Mouse (Mus musculus) frontal cortex, postnatal 10 days (tissue): Measurements from ENCODE around the gene Por.
A peak's percentile ranks its signal among the peaks of the same experiment; 100 is the strongest.

Source experiments
- DNase-seq, 2 experiments: peaks; one replicate each; pipeline ENCODE4 v3.0.0; 2022; ENCODE audit warnings: low spot score in 2 of 2, mixed read lengths in 1 of 2

The Por gene

GRCm38 (mm10) chr5:135726641-135727346 is 57.0 kb downstream of the Por start:
- DNase-seq, result no peak

GRCm38 (mm10) chr5:135727871-135728270 is 58.0 kb downstream of the Por start:
- no peak for DNase-seq

GRCm38 (mm10) chr5:135728361-135728760 is 58.5 kb downstream of the Por start:
- DNase-seq, result no peak

GRCm38 (mm10) chr5:135729351-135729750 is 59.5 kb downstream of the Por start:
- DNase-seq, result no peak

DNA sequence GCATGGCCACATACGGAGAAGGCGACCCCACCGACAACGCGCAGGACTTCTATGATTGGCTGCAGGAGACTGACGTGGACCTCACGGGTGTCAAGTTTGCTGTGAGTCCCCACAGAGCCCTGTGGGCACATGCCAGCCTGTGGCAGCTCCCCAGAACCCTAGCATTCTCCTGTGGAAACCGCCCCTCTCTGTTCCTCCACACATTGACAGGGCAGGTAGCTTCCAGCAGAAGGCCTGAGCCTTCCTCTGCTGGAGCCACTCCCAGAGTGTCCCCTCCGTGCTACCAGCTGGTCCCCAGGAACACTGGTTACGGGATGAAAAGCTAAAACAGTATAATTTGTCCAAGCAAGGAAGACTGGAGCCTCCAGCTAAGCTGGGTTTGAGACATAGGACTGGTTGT is 60.4 kb downstream of the Por start:
- DNase-seq, result no peak

DNA sequence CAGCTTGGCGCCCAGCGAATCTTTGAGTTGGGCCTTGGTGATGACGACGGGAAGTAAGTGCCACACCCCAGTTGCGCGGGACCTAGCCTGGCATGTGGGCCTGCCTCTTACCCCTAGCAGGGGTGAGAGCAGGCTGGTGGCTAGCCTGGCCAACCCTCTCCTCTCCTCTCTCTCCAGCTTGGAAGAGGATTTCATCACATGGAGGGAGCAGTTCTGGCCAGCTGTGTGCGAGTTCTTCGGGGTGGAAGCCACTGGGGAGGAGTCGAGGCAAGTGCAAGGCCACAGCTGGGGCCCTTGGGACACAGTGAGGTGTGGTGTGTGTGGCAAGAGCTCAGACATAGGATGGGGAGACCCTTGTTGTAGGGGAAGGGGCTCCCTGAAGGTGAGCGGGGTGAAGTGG is 61.1 kb downstream of the Por start:
- DNase-seq, result no peak

DNA sequence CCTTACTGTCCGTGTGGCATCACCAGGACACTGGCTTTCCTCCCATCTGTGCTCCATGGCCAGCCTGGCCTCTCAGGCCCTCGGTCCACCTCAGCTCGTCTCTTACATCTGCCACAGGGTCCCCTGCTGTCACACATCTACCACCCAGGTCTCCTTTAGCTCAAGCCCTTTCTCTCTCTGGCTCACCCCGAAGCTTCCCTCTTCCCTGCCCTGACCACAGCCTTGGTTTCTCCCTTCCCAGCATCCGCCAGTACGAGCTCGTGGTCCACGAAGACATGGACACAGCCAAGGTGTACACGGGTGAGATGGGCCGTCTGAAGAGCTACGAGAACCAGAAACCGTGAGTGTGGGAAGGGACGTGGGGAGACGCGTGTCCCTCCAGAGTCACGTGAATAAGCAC is 61.5 kb downstream of the Por start:
- no peak for DNase-seq

DNA sequence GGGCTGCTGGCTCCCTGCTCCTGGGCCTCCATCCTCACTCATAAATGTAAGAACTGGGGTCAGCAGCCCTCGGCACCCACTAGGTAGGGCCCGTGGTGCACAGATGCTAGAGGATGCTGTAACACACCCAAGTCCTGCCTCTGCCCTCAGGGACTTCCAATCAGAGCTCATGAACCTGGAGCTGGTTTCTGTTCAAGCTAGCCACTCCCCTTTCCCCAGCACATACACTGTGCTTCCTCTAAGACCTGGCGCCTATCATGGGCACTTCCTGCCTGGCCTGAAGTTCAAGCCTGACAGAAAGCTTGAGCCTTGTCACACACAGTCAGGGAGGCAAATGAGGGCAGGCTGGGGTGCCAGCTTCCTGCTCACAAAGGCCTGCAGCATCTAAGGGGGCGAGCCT is 63.2 kb downstream of the Por start:
- DNase-seq, result no peak

GRCm38 (mm10) chr5:135734057-135734680 is 64.3 kb downstream of the Por start:
- DNase-seq, result no peak

- DNase-seq, result no peak
Measured at GRCm38 (mm10) chr5:135735741-135736140, 65.9 kb downstream of the Por start.

DNA sequence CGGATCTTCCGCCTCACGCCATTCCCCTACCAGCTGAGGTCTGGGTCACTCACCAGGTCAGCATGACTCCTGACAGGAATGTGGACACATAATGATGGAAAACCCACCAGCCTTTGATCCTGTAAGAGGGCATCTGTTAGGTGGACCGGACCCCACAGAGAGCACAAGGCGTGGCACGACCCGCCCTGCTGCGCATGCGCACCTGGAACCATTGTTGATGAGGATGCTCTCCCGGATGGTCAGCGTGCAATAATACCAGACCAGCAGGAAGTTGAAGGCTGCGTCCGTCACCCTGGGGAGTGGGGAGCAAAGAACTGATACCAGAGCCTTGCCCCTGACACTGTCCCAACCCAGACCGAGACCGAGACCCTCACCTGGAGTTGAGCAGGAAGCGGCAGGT is 66.7 kb downstream of the Por start:
- no peak for DNase-seq

GRCm38 (mm10) chr5:135737154-135737553 is 67.3 kb downstream of the Por start:
- no peak for DNase-seq

- DNase-seq, result no peak
Measured at GRCm38 (mm10) chr5:135738266-135738665, 68.4 kb downstream of the Por start.

GRCm38 (mm10) chr5:135742156-135742555 is 72.3 kb downstream of the Por start:
- no peak for DNase-seq

GRCm38 (mm10) chr5:135742941-135743740 is 73.3 kb downstream of the Por start:
- no peak for DNase-seq

- DNase-seq, result peak; percentile 87 to 92
Measured at GRCm38 (mm10) chr5:135743741-135744609, 74.1 kb downstream of the Por start, which contains the start of gene Tmem120a. Tmem120a (minus strand) TSS chr5:135744448.

GRCm38 (mm10) chr5:135744742-135745141 is 74.9 kb downstream of the Por start:
- DNase-seq, result no peak

DNA sequence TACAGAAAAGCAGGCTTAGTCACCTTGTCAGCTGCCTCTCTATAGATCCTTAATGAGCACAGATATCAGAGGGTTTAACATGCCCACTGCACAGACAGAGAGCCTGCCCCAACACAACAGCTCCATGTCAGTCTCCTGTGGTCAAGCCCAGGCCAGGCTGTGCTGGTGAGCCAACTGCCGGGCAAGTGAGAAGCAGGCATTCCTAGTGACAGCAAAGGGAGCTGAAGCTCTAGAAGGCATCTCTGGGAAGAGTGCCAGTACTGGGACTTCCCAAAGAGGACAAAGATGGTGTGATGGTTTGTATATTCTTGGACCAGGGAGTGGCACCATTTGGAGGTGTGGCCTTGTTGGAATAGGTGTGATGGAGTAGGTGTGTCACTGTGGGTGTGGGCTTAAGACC is 81.2 kb downstream of the Por start:
- DNase-seq, result no peak

- no peak for DNase-seq
Measured at GRCm38 (mm10) chr5:135751595-135751994, 81.8 kb downstream of the Por start.

DNA sequence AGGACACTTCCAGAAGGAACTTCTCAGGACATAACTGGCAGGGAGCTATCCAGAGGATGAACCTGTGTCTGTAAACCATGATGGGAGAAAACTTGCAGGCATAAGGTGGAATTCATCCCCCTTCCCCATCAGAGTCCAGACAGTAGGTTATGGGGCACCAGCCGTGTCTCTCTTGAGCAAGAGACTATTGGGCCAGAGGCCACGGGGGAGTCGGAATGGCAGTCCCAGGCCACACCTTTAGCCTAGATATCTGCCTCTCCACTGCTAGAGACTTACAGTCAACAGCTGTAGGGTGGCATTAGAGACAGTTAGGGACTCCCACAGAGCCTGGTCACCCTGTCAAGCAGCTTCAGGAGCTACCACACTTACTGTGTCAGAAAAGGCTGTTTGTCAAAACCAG is 92.0 kb downstream of the Por start:
- DNase-seq, result no peak

DNA sequence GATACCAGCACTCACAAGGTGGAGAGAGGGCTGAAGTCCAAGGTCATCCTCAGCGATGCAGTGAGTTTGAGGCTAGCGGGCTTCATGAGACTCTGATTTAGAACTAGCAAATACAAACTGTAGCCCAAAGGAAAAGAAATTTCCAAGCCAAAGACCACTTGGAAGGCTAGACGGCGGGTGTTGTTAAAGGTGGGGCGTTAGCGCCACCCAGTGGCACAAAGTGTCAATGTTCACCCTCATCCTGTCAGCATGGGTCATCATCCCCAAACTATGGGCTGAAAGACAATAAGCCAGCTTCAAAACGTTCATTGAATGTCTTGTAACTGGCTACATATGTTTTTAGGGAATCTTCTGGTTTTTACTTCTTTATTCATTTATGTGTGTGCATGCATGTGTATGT is 93.7 kb downstream of the Por start:
- peak in 1 of 2 experiments; percentile 70 for DNase-seq

- DNase-seq, result no peak
Measured at GRCm38 (mm10) chr5:135764971-135765370, 95.1 kb downstream of the Por start.
